Mouse (Mus musculus) kidney, adult 2 months (tissue): ENCODE measurements around the gene Pmvk.

Experiments
- CTCF ChIP-seq: fragments of 200-500 bp; conservative IDR thresholded peaks from 2 replicates; pipeline ENCODE4 v1.5.1; 2011; ENCODE audit warnings: low read depth, mild to moderate bottlenecking, control low read depth, low read length, moderate library complexity, mixed read lengths; ENCODE audit not compliant: insufficient read depth, insufficient read length
- POLR2A ChIP-seq: fragments of 200-500 bp; IDR thresholded peaks from one replicate; pipeline ENCODE4 v1.6.1; 2011; ENCODE audit warnings: low read depth, low read length, control low read depth

GRCm38 (mm10) chr3:89419981-89420380 is 34.4 kb upstream of the Pmvk start:
- no peak for TF ChIP-seq POLR2A
- TF ChIP-seq CTCF, result no peak
